Mouse (Mus musculus) bone marrow macrophage, adult 2 months (primary cell): ENCODE measurements around the gene Gse1.

ENCODE experiments used
- CTCF ChIP-seq: IDR thresholded peaks from 2 replicates; pipeline ENCODE4 v1.5.1; 2012; ENCODE audit warnings: low read depth, mild to moderate bottlenecking, low read length, moderate library complexity
- POLR2A ChIP-seq: IDR thresholded peaks from 2 replicates; pipeline ENCODE4 v1.6.1; 2012; ENCODE audit warnings: mild to moderate bottlenecking, low read depth, low read length, borderline replicate concordance

DNA sequence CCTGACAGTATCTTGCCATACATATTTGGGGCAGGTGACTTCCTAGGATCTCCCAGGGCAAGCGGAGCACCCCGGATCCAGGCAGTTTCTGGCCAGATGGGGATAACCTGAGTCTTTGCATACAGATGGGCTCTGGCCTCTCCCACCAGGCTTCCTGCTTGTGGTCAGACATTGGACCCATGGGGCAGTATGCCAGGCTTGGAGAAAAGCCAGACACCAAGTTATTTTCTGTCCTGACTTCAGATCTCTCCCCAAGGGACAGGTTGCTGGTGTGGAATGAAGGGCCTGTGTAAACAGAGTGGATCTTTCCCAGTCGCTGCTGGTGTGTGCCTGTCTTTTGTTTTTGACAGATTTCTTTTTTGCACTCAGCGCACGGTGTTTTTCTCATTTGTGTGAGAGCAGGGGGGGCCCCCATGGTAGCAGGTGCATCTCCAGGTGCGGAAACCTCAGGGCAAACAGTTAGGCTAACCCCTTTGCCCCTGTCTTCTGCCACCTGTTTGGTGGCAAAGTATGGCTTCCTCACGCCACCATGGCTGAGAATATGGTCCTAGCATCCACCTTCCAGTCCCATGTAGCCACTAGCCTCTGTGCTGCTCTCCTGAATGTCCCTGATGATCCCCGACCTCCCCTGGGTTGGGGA is 315.3 kb downstream of the Gse1 start:
- TF ChIP-seq POLR2A = no peak
- TF ChIP-seq CTCF = no peak
